Mouse (Mus musculus) c-Kit-positive CD71-positive TER-119-positive erythroid progenitor cells, embryonic 14.5 days (primary cell): Measurements from ENCODE around the gene Gzf1.

Experiments used
- DNase-seq: peaks from one replicate; pipeline ENCODE4 v3.0.0-alpha.2; 2013; ENCODE audit warnings: low spot score

Gene Gzf1

GRCm38 (mm10) chr2:148680775-148681291 is at the start of gene Gzf1:
Gzf1 (plus strand) TSS chr2:148681023.
- DNase-seq: peak; percentile 96

GRCm38 (mm10) chr2:148631602-148632001 is 49.2 kb upstream of the Gzf1 start:
- no peak for DNase-seq

GRCm38 (mm10) chr2:148634466-148634865 is 46.4 kb upstream of the Gzf1 start:
- DNase-seq: no peak

- no peak for DNase-seq
These were observed 38.0 kb upstream of the Gzf1 start for GRCm38 (mm10) chr2:148642610-148643370.

GRCm38 (mm10) chr2:148644421-148645000 is 36.3 kb upstream of the Gzf1 start:
- DNase-seq: no peak

GRCm38 (mm10) chr2:148650587-148651357 is 30.1 kb upstream of the Gzf1 start:
- no peak for DNase-seq

- peak; percentile 42 for DNase-seq
These were observed 25.9 kb upstream of the Gzf1 start for GRCm38 (mm10) chr2:148654961-148655360.

GRCm38 (mm10) chr2:148663458-148663857 is 17.4 kb upstream of the Gzf1 start:
- no peak for DNase-seq

GRCm38 (mm10) chr2:148672199-148673096 is 8.4 kb upstream of the Gzf1 start, which contains the start of gene Nxt1:
Nxt1 (plus strand) TSS chr2:148672601.
- DNase-seq: peak; percentile 98

GRCm38 (mm10) chr2:148677801-148678200 is 3.0 kb upstream of the Gzf1 start:
- DNase-seq: peak; percentile 44

- no peak for DNase-seq
These were observed 1.5 kb upstream of the Gzf1 start for GRCm38 (mm10) chr2:148679346-148679745.

GRCm38 (mm10) chr2:148681461-148681891 is 653 bp downstream of the Gzf1 start:
- peak; percentile 52 for DNase-seq

GRCm38 (mm10) chr2:148683031-148683430 is 2.2 kb downstream of the Gzf1 start:
- no peak for DNase-seq

GRCm38 (mm10) chr2:148684972-148685371 is 4.1 kb downstream of the Gzf1 start:
- DNase-seq: no peak

GRCm38 (mm10) chr2:148685709-148686108 is 4.9 kb downstream of the Gzf1 start:
- no peak for DNase-seq

GRCm38 (mm10) chr2:148686862-148687261 is 6.0 kb downstream of the Gzf1 start:
- DNase-seq: no peak

GRCm38 (mm10) chr2:148687971-148688370 is 7.1 kb downstream of the Gzf1 start:
- DNase-seq: no peak

- no peak for DNase-seq
These were observed 8.8 kb downstream of the Gzf1 start for GRCm38 (mm10) chr2:148689444-148690140.

- DNase-seq: no peak
These were observed 9.5 kb downstream of the Gzf1 start for GRCm38 (mm10) chr2:148690291-148690690.

- no peak for DNase-seq
These were observed 10.0 kb downstream of the Gzf1 start for GRCm38 (mm10) chr2:148690781-148691180.

- DNase-seq: no peak
These were observed 17.7 kb downstream of the Gzf1 start for GRCm38 (mm10) chr2:148698571-148698970.
